Mouse (Mus musculus) forebrain, embryonic 12.5 days (tissue): ENCODE data around the gene Map4. TPM values are rescaled to one million over a fixed set of nuclear protein-coding genes. Genes with fewer than 3 reads are reported as not detected.

Source experiments
- ATAC-seq: fragments of 200-750 bp; cut with Nextera tagmentation; 2 replicates; pipeline ENCODE4 v1.8.0; 2017; ENCODE audit warnings: moderate TSS enrichment; ENCODE audit not compliant: low FRiP score
- H3K27ac ChIP-seq: fragments of 300-500 bp; sonication (generic); 2 replicates; pipeline ENCODE4 v1.5.1; 2016; ENCODE audit warnings: mild to moderate bottlenecking
- H3K27me3 ChIP-seq: fragments of 300-500 bp; sonication (generic); 2 replicates; pipeline ENCODE4 v1.6.1; 2016; ENCODE audit warnings: mild to moderate bottlenecking
- H3K36me3 ChIP-seq: fragments of 300-500 bp; sonication (generic); replicated peaks from 2 replicates; pipeline ENCODE4 v1.6.1; 2016; ENCODE audit warnings: mild to moderate bottlenecking
- H3K4me1 ChIP-seq: fragments of 300-500 bp; sonication (generic); 2 replicates; pipeline ENCODE4 v1.6.1; 2016
- H3K4me2 ChIP-seq: fragments of 300-500 bp; sonication (generic); 2 replicates; pipeline ENCODE4 v1.6.1; 2016; ENCODE audit warnings: mild to moderate bottlenecking, moderate library complexity
- H3K4me3 ChIP-seq: fragments of 300-500 bp; sonication (generic); replicated peaks from 2 replicates; pipeline ENCODE4 v1.5.1; 2016; ENCODE audit warnings: mild to moderate bottlenecking
- H3K9ac ChIP-seq: fragments of 300-500 bp; sonication (generic); 2 replicates; pipeline ENCODE4 v1.6.1; 2016; ENCODE audit warnings: mild to moderate bottlenecking
- H3K9me3 ChIP-seq: fragments of 300-500 bp; sonication (generic); 2 replicates; pipeline ENCODE4 v1.6.1; 2016
- WGBS: fragments of 180-500 bp; shearing (Covaris S2); methylation state at CpG from one replicate; pipeline ENCODE4 v1.1.7; 2016; 5-methylcytosine and 5-hydroxymethylcytosine counted together
- polyA plus RNA-seq: library from polyadenylated mRNA; unstranded; fragments of >200 nt; fragmentation: Nextera tagmentation; extraction: Ambion mirVana; gene quantifications from 2 replicates; pipeline ENCODE4 v1.2.1, GENCODE M21; 2016

The Map4 gene
- polyA plus RNA-seq, 1 experiment from 2014 or later, result 94.5 TPM

- no peaks in the 10 kb centered on the region for H3K36me3 ChIP-seq
- 1% methylated on average over 12 of the region's 12 CpGs for WGBS
- no peak for ATAC-seq
- H3K27me3 ChIP-seq, result no peaks in the 10 kb centered on the region
- H3K9ac ChIP-seq, result peak overlapping the region; percentile 73
- H3K27ac ChIP-seq, result peak overlapping the region; percentile 97
- H3K4me1 ChIP-seq, result peaks cover 16% of the 10 kb centered on the region
- peak overlapping the region; percentile 82 for H3K4me2 ChIP-seq
- peak overlapping the region; percentile 70 for H3K4me3 ChIP-seq
- no peaks in the 10 kb centered on the region for H3K9me3 ChIP-seq
Measured at GRCm38 (mm10) chr9:109932756-109933375, 1.6 kb downstream of the Map4 start.

GRCm38 (mm10) chr9:109939401-109939800, 8.1 kb downstream of the Map4 start:
- Histone ChIP-seq H3K4me1 (no peaks in the 10 kb centered on the region), H3K27ac (no peak overlapping the region), H3K4me3 (no peak overlapping the region), H3K9ac (no peak overlapping the region), H3K9me3 (no peaks in the 10 kb centered on the region), H3K4me2 (no peak overlapping the region), H3K27me3 (no peaks in the 10 kb centered on the region), H3K36me3 (no peaks in the 10 kb centered on the region)
- WGBS, result 89% methylated on average over 3 of the region's 3 CpGs
- no peak for ATAC-seq

- no peaks in the 10 kb centered on the region for H3K27me3 ChIP-seq
- no peak overlapping the region for H3K4me2 ChIP-seq
- no peak overlapping the region for H3K9ac ChIP-seq
- H3K4me3 ChIP-seq, result no peak overlapping the region
- H3K9me3 ChIP-seq, result no peaks in the 10 kb centered on the region
- no peaks in the 10 kb centered on the region for H3K36me3 ChIP-seq
- H3K4me1 ChIP-seq, result no peaks in the 10 kb centered on the region
- WGBS, result 82% methylated on average over 4 of the region's 4 CpGs
- no peak overlapping the region for H3K27ac ChIP-seq
- ATAC-seq, result no peak
Measured at GRCm38 (mm10) chr9:109942796-109943195, 11.5 kb downstream of the Map4 start.

GRCm38 (mm10) chr9:109944712-109945111, 13.5 kb downstream of the Map4 start:
- Histone ChIP-seq H3K27me3 (no peaks in the 10 kb centered on the region), H3K9ac (no peak overlapping the region), H3K36me3 (no peaks in the 10 kb centered on the region), H3K4me3 (no peak overlapping the region), H3K27ac (no peak overlapping the region), H3K9me3 (no peaks in the 10 kb centered on the region), H3K4me2 (no peak overlapping the region), H3K4me1 (no peaks in the 10 kb centered on the region)
- ATAC-seq, result no peak
- WGBS, result 87% methylated on average over 2 of the region's 2 CpGs

- ATAC-seq, result no peak
- no peak overlapping the region for H3K9ac ChIP-seq
Measured at GRCm38 (mm10) chr9:109948546-109948945, 17.3 kb downstream of the Map4 start.

GRCm38 (mm10) chr9:109949801-109950200, 18.5 kb downstream of the Map4 start:
- Histone ChIP-seq H3K27ac (no peak overlapping the region), H3K9me3 (no peaks in the 10 kb centered on the region), H3K36me3 (no peaks in the 10 kb centered on the region), H3K27me3 (no peaks in the 10 kb centered on the region), H3K9ac (no peak overlapping the region), H3K4me1 (no peaks in the 10 kb centered on the region), H3K4me2 (no peak overlapping the region), H3K4me3 (no peak overlapping the region)
- ATAC-seq, result no peak
- WGBS, result 95% methylated on average over 4 of the region's 4 CpGs

More at GRCm38 (mm10) chr9:109948546-109948945, 17.3 kb downstream of the Map4 start:
- Histone ChIP-seq H3K4me2 (no peak overlapping the region), H3K27me3 (no peaks in the 10 kb centered on the region), H3K36me3 (no peaks in the 10 kb centered on the region), H3K4me3 (no peak overlapping the region), H3K9me3 (no peaks in the 10 kb centered on the region), H3K27ac (no peak overlapping the region), H3K4me1 (no peaks in the 10 kb centered on the region)

- WGBS, result 89% methylated on average over 8 of the region's 8 CpGs
- no peak for ATAC-seq
- H3K36me3 ChIP-seq, result no peaks in the 10 kb centered on the region
- no peak overlapping the region for H3K9ac ChIP-seq
- H3K27ac ChIP-seq, result no peak overlapping the region
- H3K4me2 ChIP-seq, result no peak overlapping the region
- H3K27me3 ChIP-seq, result no peaks in the 10 kb centered on the region
- H3K9me3 ChIP-seq, result no peaks in the 10 kb centered on the region
- no peak overlapping the region for H3K4me3 ChIP-seq
- H3K4me1 ChIP-seq, result no peaks in the 10 kb centered on the region
Measured at GRCm38 (mm10) chr9:109953538-109953937, 22.3 kb downstream of the Map4 start.

- no peak overlapping the region for H3K4me3 ChIP-seq
- no peaks in the 10 kb centered on the region for H3K9me3 ChIP-seq
- no peak overlapping the region for H3K27ac ChIP-seq
- no peak overlapping the region for H3K9ac ChIP-seq
- no peak overlapping the region for H3K4me2 ChIP-seq
- H3K27me3 ChIP-seq, result no peaks in the 10 kb centered on the region
- H3K36me3 ChIP-seq, result no peaks in the 10 kb centered on the region
- H3K4me1 ChIP-seq, result no peaks in the 10 kb centered on the region
- ATAC-seq, result no peak
Measured at GRCm38 (mm10) chr9:109954631-109955030, 23.4 kb downstream of the Map4 start.

GRCm38 (mm10) chr9:109959456-109960150, 28.3 kb downstream of the Map4 start:
- Histone ChIP-seq H3K4me2 (no peak overlapping the region), H3K27me3 (no peaks in the 10 kb centered on the region), H3K4me3 (no peak overlapping the region), H3K9ac (no peak overlapping the region), H3K9me3 (no peaks in the 10 kb centered on the region), H3K4me1 (no peaks in the 10 kb centered on the region), H3K27ac (no peak overlapping the region), H3K36me3 (no peaks in the 10 kb centered on the region)
- 53% methylated on average over 5 of the region's 5 CpGs for WGBS
- no peak for ATAC-seq

- H3K9ac ChIP-seq, result no peak overlapping the region
- no peaks in the 10 kb centered on the region for H3K36me3 ChIP-seq
- H3K4me3 ChIP-seq, result no peak overlapping the region
- H3K9me3 ChIP-seq, result no peaks in the 10 kb centered on the region
- H3K4me1 ChIP-seq, result no peaks in the 10 kb centered on the region
- no peak overlapping the region for H3K27ac ChIP-seq
- 89% methylated on average over 4 of the region's 4 CpGs for WGBS
- no peak overlapping the region for H3K4me2 ChIP-seq
- no peak for ATAC-seq
- no peaks in the 10 kb centered on the region for H3K27me3 ChIP-seq
Measured at GRCm38 (mm10) chr9:109960593-109960992, 29.3 kb downstream of the Map4 start.

GRCm38 (mm10) chr9:109964761-109965160, 33.5 kb downstream of the Map4 start:
- Histone ChIP-seq H3K27me3 (no peaks in the 10 kb centered on the region), H3K4me1 (peaks cover 6% of the 10 kb centered on the region; the same call in 1 of the 2 replicates), H3K9ac (no peak overlapping the region), H3K4me2 (no peak overlapping the region), H3K4me3 (no peak overlapping the region), H3K36me3 (no peaks in the 10 kb centered on the region), H3K9me3 (no peaks in the 10 kb centered on the region), H3K27ac (no peak overlapping the region)
- ATAC-seq, result no peak

GRCm38 (mm10) chr9:109968351-109969116, 37.3 kb downstream of the Map4 start:
- Histone ChIP-seq H3K4me2 (no peak overlapping the region), H3K9me3 (no peaks in the 10 kb centered on the region), H3K27ac (no peak overlapping the region), H3K4me3 (no peak overlapping the region), H3K9ac (no peak overlapping the region), H3K27me3 (no peaks in the 10 kb centered on the region), H3K36me3 (no peaks in the 10 kb centered on the region), H3K4me1 (peaks cover 6% of the 10 kb centered on the region; the same call in 1 of the 2 replicates)
- WGBS, result 77% methylated on average over 4 of the region's 4 CpGs
- no peak for ATAC-seq
